Mouse (Mus musculus) heart, postnatal 0 days (tissue): ENCODE results near the gene Hfm1. TPM values are rescaled to one million over a fixed set of nuclear protein-coding genes. Genes with fewer than 3 reads are reported as not detected.

Source experiments
- ATAC-seq: fragments of 200-750 bp; cut with Nextera tagmentation; 2 replicates; pipeline ENCODE4 v1.8.0; 2017; ENCODE audit warnings: low read depth, moderate number of reproducible peaks, moderate library complexity; ENCODE audit not compliant: insufficient read depth
- DNase-seq: peaks from one replicate; pipeline ENCODE4 v3.0.0-alpha.2; 2016; ENCODE audit warnings: low spot score
- H3K27ac ChIP-seq: fragments of 300-500 bp; sonication (generic); 2 replicates; pipeline ENCODE4 v1.5.1; 2014; ENCODE audit warnings: low read depth, mild to moderate bottlenecking
- H3K27me3 ChIP-seq: fragments of 300-500 bp; sonication (generic); 2 replicates; pipeline ENCODE4 v1.6.1; 2014; ENCODE audit warnings: low read length, mixed read lengths; ENCODE audit not compliant: control insufficient read depth, insufficient read depth
- H3K36me3 ChIP-seq: fragments of 300-500 bp; sonication (generic); replicated peaks from 2 replicates; pipeline ENCODE4 v1.6.1; 2014; ENCODE audit warnings: low read length, mixed read lengths; ENCODE audit not compliant: control insufficient read depth, insufficient read depth
- H3K4me1 ChIP-seq: fragments of 300-500 bp; sonication (generic); 2 replicates; pipeline ENCODE4 v1.6.1; 2014; ENCODE audit warnings: antibody characterized with exemption; ENCODE audit not compliant: control insufficient read depth, insufficient read depth
- H3K4me2 ChIP-seq: fragments of 300-500 bp; sonication (generic); 2 replicates; pipeline ENCODE4 v1.6.1; 2014; ENCODE audit warnings: low read depth, mild to moderate bottlenecking, low read length, moderate library complexity
- H3K4me3 ChIP-seq: fragments of 300-500 bp; sonication (generic); 2 replicates; pipeline ENCODE4 v1.5.1; 2014; ENCODE audit warnings: low read depth, low read length
- H3K9ac ChIP-seq: fragments of 300-500 bp; sonication (generic); replicated peaks from 2 replicates; pipeline ENCODE4 v1.6.1; 2014; ENCODE audit warnings: low read depth, low read length, mixed read lengths
- H3K9me3 ChIP-seq: fragments of 300-500 bp; sonication (generic); replicated peaks from 2 replicates; pipeline ENCODE4 v1.6.1; 2016; ENCODE audit warnings: low read length; ENCODE audit not compliant: control insufficient read depth
- CTCF ChIP-seq: IDR thresholded peaks from 2 replicates; pipeline ENCODE4 v1.5.1; 2016; ENCODE audit warnings: antibody characterized with exemption, control low read depth, low read depth
- EP300 ChIP-seq: IDR thresholded peaks from 2 replicates; pipeline ENCODE4 v1.6.1; 2016; ENCODE audit warnings: antibody characterized with exemption, low read depth
- WGBS: fragments of 180-500 bp; shearing (Covaris S2); extraction: QIAGEN DNeasy Blood & Tissue Kit; methylation state at CpG from one replicate; pipeline ENCODE4 v1.1.7; 2014; 5-methylcytosine and 5-hydroxymethylcytosine counted together
- polyA plus RNA-seq: library from polyadenylated mRNA; unstranded; fragments of >200 nt; fragmentation: Nextera tagmentation; extraction: Ambion mirVana; gene quantifications from 2 replicates; pipeline ENCODE4 v1.2.1, GENCODE M21; 2015
- total RNA-seq: library from RNA; depleted of rRNA; stranded (reverse); fragments of >200 nt; gene quantifications from 2 replicates; pipeline ENCODE4 v1.2.3, GENCODE M21; 2014; ENCODE audit warnings: low replicate concordance

Gene Hfm1
- total and polyA plus RNA-seq, 2 experiments from 2014 or later = 0.25 TPM; not detected in 1

DNA sequence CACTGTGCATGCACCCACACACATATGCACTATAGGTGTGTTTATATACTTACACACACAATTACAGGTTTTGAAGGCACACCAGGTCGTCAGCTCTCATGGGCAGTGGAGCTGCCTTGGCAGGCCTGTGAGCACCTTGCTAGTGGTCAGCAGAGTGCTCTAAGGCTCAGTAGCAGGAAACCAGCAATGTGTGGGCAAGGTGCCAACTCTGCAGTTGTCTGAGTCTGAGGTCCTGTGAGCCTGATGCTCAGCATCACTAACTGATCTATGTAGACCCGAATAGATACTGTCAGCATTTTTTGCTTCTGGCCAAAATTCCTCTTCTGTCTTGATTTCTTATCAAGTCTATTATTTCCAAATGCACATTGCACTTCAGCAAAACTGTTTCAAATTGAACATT is 82.2 kb downstream of the Hfm1 start:
- Histone ChIP-seq H3K27ac (no peak overlapping the region), H3K36me3 (no peaks in the 10 kb centered on the region), H3K27me3 (no peaks in the 10 kb centered on the region), H3K4me3 (no peak overlapping the region), H3K9ac (no peak overlapping the region), H3K4me1 (no peaks in the 10 kb centered on the region), H3K9me3 (no peaks in the 10 kb centered on the region), H3K4me2 (no peak overlapping the region)
- TF ChIP-seq EP300 = no peak
- TF ChIP-seq CTCF = no peak
- ATAC-seq (no peak), DNase-seq (no peak)
- WGBS = 44% methylated on average over 2 of the region's 2 CpGs

- no peak; the same call in 1 of the 2 replicates for ATAC-seq
- WGBS = 17% methylated on average over 7 of the region's 7 CpGs
- TF ChIP-seq EP300 = no peak
- TF ChIP-seq CTCF = no peak
Observed at GRCm38 (mm10) chr5:106833025-106833424, 93.1 kb downstream of the Hfm1 start.

GRCm38 (mm10) chr5:106831401-106831800 is 94.7 kb downstream of the Hfm1 start:
- no peak for TF ChIP-seq CTCF
- no peak for TF ChIP-seq EP300
- Histone ChIP-seq H3K27ac (no peak overlapping the region), H3K27me3 (no peaks in the 10 kb centered on the region), H3K9me3 (no peaks in the 10 kb centered on the region), H3K4me3 (no peak overlapping the region), H3K9ac (no peak overlapping the region), H3K4me1 (no peaks in the 10 kb centered on the region; the same call in 1 of the 2 replicates), H3K4me2 (no peak overlapping the region), H3K36me3 (no peaks in the 10 kb centered on the region)
- no peak for ATAC-seq
- WGBS = 78% methylated on average over 6 of the region's 6 CpGs
- no peak for DNase-seq

More at GRCm38 (mm10) chr5:106833025-106833424, 93.1 kb downstream of the Hfm1 start:
- no peaks in the 10 kb centered on the region for H3K27me3 ChIP-seq
- H3K36me3 ChIP-seq = no peaks in the 10 kb centered on the region
- DNase-seq = no peak
- H3K4me3 ChIP-seq = no peak overlapping the region
- H3K4me2 ChIP-seq = no peak overlapping the region
- no peak overlapping the region for H3K27ac ChIP-seq
- H3K9me3 ChIP-seq = no peaks in the 10 kb centered on the region
- no peak overlapping the region for H3K9ac ChIP-seq
- no peaks in the 10 kb centered on the region; the same call in 1 of the 2 replicates for H3K4me1 ChIP-seq

GRCm38 (mm10) chr5:106830775-106831174 is 95.3 kb downstream of the Hfm1 start:
- Histone ChIP-seq H3K4me3 (no peak overlapping the region), H3K27ac (no peak overlapping the region), H3K4me2 (no peak overlapping the region), H3K9ac (no peak overlapping the region), H3K27me3 (no peaks in the 10 kb centered on the region), H3K9me3 (no peaks in the 10 kb centered on the region), H3K36me3 (no peaks in the 10 kb centered on the region), H3K4me1 (no peaks in the 10 kb centered on the region; the same call in 1 of the 2 replicates)
- no peak for ATAC-seq
- no peak for DNase-seq
- 64% methylated on average over 4 of the region's 4 CpGs for WGBS
- TF ChIP-seq EP300 (no peak), CTCF (no peak)

GRCm38 (mm10) chr5:106826740-106827139 is 99.4 kb downstream of the Hfm1 start:
- 0 out of 2 replicates have a peak, but pooled peaks cover 3% of the 10 kb centered on the region for H3K4me1 ChIP-seq
- H3K27ac ChIP-seq = no peak overlapping the region
- H3K36me3 ChIP-seq = no peaks in the 10 kb centered on the region
- no peak for DNase-seq
- ATAC-seq = no peak
- TF ChIP-seq EP300 (no peak), CTCF (no peak)
- H3K4me3 ChIP-seq = no peak overlapping the region
- no peaks in the 10 kb centered on the region for H3K9me3 ChIP-seq
- H3K4me2 ChIP-seq = no peak overlapping the region
- no peaks in the 10 kb centered on the region for H3K27me3 ChIP-seq
- no peak overlapping the region for H3K9ac ChIP-seq

- TF ChIP-seq CTCF (no peak), EP300 (no peak)
- DNase-seq (no peak), ATAC-seq (no peak)
- no peaks in the 10 kb centered on the region for H3K9me3 ChIP-seq
- no peak overlapping the region for H3K9ac ChIP-seq
- H3K4me3 ChIP-seq = no peak overlapping the region
- no peak overlapping the region for H3K27ac ChIP-seq
- H3K4me1 ChIP-seq = 0 out of 2 replicates have a peak, but pooled peaks cover 3% of the 10 kb centered on the region
- H3K4me2 ChIP-seq = no peak overlapping the region
- no peaks in the 10 kb centered on the region for H3K27me3 ChIP-seq
- 61% methylated on average over 8 of the region's 8 CpGs for WGBS
- no peaks in the 10 kb centered on the region for H3K36me3 ChIP-seq
Observed at GRCm38 (mm10) chr5:106826044-106826443, 100.1 kb downstream of the Hfm1 start.
